Mouse (Mus musculus) myocyte (in vitro differentiated cells): ENCODE measurements at regions not wholly inside any gene's neighbourhood (a gene's known extent, or its start where the extent isn't known, plus 50 kb on each side); places are given as distances from the start of the nearest gene placed in this dataset.

ENCODE experiments used
- CEBPB ChIP-seq: IDR thresholded peaks from 2 replicates; pipeline ENCODE4 v1.6.1; 2011; ENCODE audit warnings: mild to moderate bottlenecking, moderate library complexity; ENCODE audit not compliant: poor library complexity, insufficient read depth, severe bottlenecking
- MYOD1 ChIP-seq, 3 experiments: IDR thresholded peaks; one replicate each; pipeline ENCODE4 v1.6.1; 2011; ENCODE audit warnings: control low read depth in 2 of 3, low read depth in 2 of 3, mild to moderate bottlenecking in 2 of 3, moderate library complexity in 1 of 3; ENCODE audit not compliant: insufficient read length in 2 of 3, control insufficient read depth in 1 of 3
- MYOG ChIP-seq, 3 experiments: IDR thresholded peaks; one replicate each; pipeline ENCODE4 v1.6.1; 2011; ENCODE audit warnings: control low read depth in 2 of 3, low read depth in 2 of 3, mild to moderate bottlenecking in 2 of 3; ENCODE audit not compliant: insufficient read length in 2 of 3, control insufficient read depth in 1 of 3, insufficient read depth in 1 of 3
- POLR2A ChIP-seq: IDR thresholded peaks from one replicate; pipeline ENCODE4 v1.6.1; 2011; ENCODE audit warnings: low read depth, mild to moderate bottlenecking, control low read depth, moderate library complexity; ENCODE audit not compliant: insufficient read length
- POLR2AphosphoS2 ChIP-seq: IDR thresholded peaks from one replicate; pipeline ENCODE4 v1.6.1; 2011; ENCODE audit warnings: low read depth, control low read depth; ENCODE audit not compliant: insufficient read length

DNA sequence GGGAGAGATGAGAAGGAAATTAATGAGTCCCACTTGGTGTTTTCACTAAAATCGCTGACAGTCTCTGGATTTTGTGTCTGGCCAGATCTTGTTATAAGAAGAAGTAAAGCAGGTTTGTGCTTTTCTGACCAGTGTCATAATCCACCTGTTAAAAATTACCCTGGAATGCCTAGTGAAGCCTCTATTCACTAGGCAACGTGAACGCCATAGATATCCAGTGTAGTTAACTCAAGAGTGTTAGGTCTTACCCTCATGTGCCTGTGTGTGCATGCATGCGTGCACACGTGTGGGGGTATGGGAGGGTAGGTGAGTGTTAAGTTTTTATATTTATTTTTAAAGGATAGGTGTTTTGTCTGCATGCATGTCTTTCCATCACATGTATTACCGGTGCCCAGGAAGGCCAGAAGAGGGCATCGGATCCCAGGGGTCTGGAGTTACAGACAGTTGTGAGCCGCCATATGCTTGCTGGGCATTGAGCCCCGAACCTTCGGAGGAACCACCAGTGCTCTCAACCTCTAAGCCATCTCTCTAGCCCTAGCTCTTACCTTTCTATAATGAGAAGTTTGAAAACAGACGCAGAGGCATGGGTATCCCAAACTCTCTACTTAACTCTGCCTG lies 107.5 kb upstream of the Plcz1 start:
- TF ChIP-seq MYOD1 (IDR thresholded peaks at IDR 0.05; ENCODE audit: control insufficient read depth in 1 of 3, insufficient read length in 2 of 3, low read depth in 2 of 3) = no peak
- TF ChIP-seq POLR2AphosphoS2 = no peak
- no peak for TF ChIP-seq CEBPB
- no peak for TF ChIP-seq POLR2A
- no peak for TF ChIP-seq MYOG (IDR thresholded peaks at IDR 0.05; ENCODE audit: control insufficient read depth in 1 of 3, insufficient read depth in 1 of 3, insufficient read length in 2 of 3, low read depth in 2 of 3)
